12 mouse cellular contexts compared by ENCODE assay signal in the genomic region with DNA sequence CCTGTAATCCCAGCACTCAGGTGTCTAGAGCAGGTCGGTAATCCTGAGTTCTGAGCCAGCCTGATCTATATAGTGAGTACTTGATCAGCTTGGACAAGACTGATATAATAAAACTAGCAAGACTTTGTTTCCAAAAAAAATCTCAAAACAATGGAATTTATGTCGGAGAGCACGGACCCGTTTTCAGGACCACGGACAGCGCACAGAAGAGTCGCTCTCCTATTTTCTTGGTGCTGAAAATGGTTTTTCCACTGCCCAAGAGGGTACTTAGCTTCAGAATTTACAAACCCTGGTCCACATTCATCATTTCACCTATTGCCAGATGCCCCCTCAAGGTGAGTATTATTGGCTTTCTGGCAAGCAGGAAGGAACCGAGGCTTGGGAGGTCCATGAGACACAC. TPM values are rescaled to one million over a fixed set of nuclear protein-coding genes. Genes with fewer than 3 reads are reported as not detected.
A peak's percentile ranks its signal among the peaks of the same experiment; 100 is the strongest.
DNase-seq lines count a peak whose midpoint lies in the region; ATAC-seq and TF ChIP-seq lines count a peak whose summit lies in the region.
"Had no signal": no experiment of that assay in that cellular context is flagged by ENCODE, and none has a peak within 500 bp of the region (broad histone marks: within the 10 kb centered on the region; RNA-seq: fewer than 3 reads in every experiment).

No protein-coding gene starts in this region.

- DNase-seq in forebrain, embryonic 11.5 days (ENCODE audit: low spot score), result peak; percentile 74
- peak; percentile 34 for DNase-seq in liver, postnatal 0 days
- DNase-seq in liver, embryonic 11.5 days (ENCODE audit: low spot score), result no peak
- peak; percentile 44 for DNase-seq in c-Kit-positive CD71-negative TER-119-negative erythroid progenitor cells, embryonic 14.5 days (ENCODE audit: low read depth)
- no peak for DNase-seq in midbrain, postnatal 0 days (ENCODE audit: low spot score)
- no peak for DNase-seq in left cerebral cortex, postnatal 25 days (ENCODE audit: low spot score in 2 of 2)
- no peak for DNase-seq in layer of hippocampus, adult 9-10 months (ENCODE audit: low spot score)
- DNase-seq: cerebellum, postnatal 14 days had no signal

- intact Hi-C loops in left cerebral cortex, postnatal 25 days (cut with DNase I), result no loop called here

- 2% methylated on average over 8 of the region's 8 CpGs for WGBS in forebrain, embryonic 11.5 days
- WGBS in forebrain, embryonic 15.5 days, result 8% methylated on average over 8 of the region's 8 CpGs
- WGBS in liver, postnatal 0 days (ENCODE audit: insufficient replicate concordance), result 3% methylated on average over 8 of the region's 8 CpGs
- WGBS in liver, embryonic 11.5 days, result 3% methylated on average over 8 of the region's 8 CpGs
- 10% methylated on average over 8 of the region's 8 CpGs for WGBS in midbrain, postnatal 0 days

- H3K4me3 ChIP-seq in forebrain, embryonic 11.5 days (ENCODE audit: low read depth, low read length), result no peak overlapping the region
- no peak overlapping the region for H3K4me3 ChIP-seq in forebrain, embryonic 15.5 days
- H3K4me3 ChIP-seq in liver, postnatal 0 days (ENCODE audit: low read depth, low read length), result no peak overlapping the region
- no peak overlapping the region for H3K4me3 ChIP-seq in liver, embryonic 11.5 days (ENCODE audit: low read depth, low read length)
- no peak overlapping the region for H3K4me3 ChIP-seq in midbrain, postnatal 0 days (ENCODE audit: low read depth, low read length)

- no peak overlapping the region for H3K9ac ChIP-seq in forebrain, embryonic 11.5 days (ENCODE audit: low read length)
- H3K9ac ChIP-seq in forebrain, embryonic 15.5 days (replicated peaks), result no peak overlapping the region
- H3K9ac ChIP-seq in liver, postnatal 0 days (replicated peaks), result no peak overlapping the region
- H3K9ac ChIP-seq in liver, embryonic 11.5 days (ENCODE audit: low read depth, low read length), result no peak overlapping the region
- H3K9ac ChIP-seq in midbrain, postnatal 0 days (replicated peaks; ENCODE audit: low read length, poor library complexity, severe bottlenecking), result no peak overlapping the region
- H3K9ac ChIP-seq: heart, embryonic 13.5 days; limb, embryonic 13.5 days had no signal

- H3K27me3 ChIP-seq in forebrain, embryonic 11.5 days (ENCODE audit: control insufficient read depth, insufficient read depth, low read length), result peaks cover 16% of the 10 kb centered on the region
- peaks cover 5% of the 10 kb centered on the region; the same call in 1 of the 2 replicates for H3K27me3 ChIP-seq in forebrain, embryonic 15.5 days
- peaks cover 48% of the 10 kb centered on the region for H3K27me3 ChIP-seq in liver, postnatal 0 days (ENCODE audit: insufficient read depth, low read length)
- H3K27me3 ChIP-seq in liver, embryonic 11.5 days (replicated peaks; ENCODE audit: control insufficient read depth, insufficient read depth, low read length), result peaks cover 56% of the 10 kb centered on the region
- H3K27me3 ChIP-seq in midbrain, postnatal 0 days (ENCODE audit: insufficient read depth, low read length), result no peaks in the 10 kb centered on the region

- no peak for TF ChIP-seq EP300 in liver, postnatal 0 days (IDR thresholded peaks at IDR 0.05; ENCODE audit: low read depth)

- no peaks in the 10 kb centered on the region for H3K36me3 ChIP-seq in forebrain, embryonic 11.5 days (ENCODE audit: control insufficient read depth, insufficient read depth, low read length)
- H3K36me3 ChIP-seq in forebrain, embryonic 15.5 days, result no peaks in the 10 kb centered on the region
- H3K36me3 ChIP-seq in liver, postnatal 0 days (replicated peaks; ENCODE audit: insufficient read depth, low read length), result no peaks in the 10 kb centered on the region
- H3K36me3 ChIP-seq in liver, embryonic 11.5 days (ENCODE audit: control insufficient read depth, insufficient read depth, low read length), result no peaks in the 10 kb centered on the region
- no peaks in the 10 kb centered on the region for H3K36me3 ChIP-seq in midbrain, postnatal 0 days (ENCODE audit: insufficient read depth, low read length)
- H3K36me3 ChIP-seq: heart, embryonic 13.5 days; limb, embryonic 13.5 days had no signal

- TF ChIP-seq CTCF in liver, postnatal 0 days (IDR thresholded peaks at IDR 0.05; ENCODE audit: low read depth), result no peak
- no peak for TF ChIP-seq CTCF in midbrain, postnatal 0 days (IDR thresholded peaks at IDR 0.05)

- H3K9me3 ChIP-seq in forebrain, embryonic 11.5 days (ENCODE audit: control insufficient read depth, low read length), result no peaks in the 10 kb centered on the region
- H3K9me3 ChIP-seq in forebrain, embryonic 15.5 days, result no peaks in the 10 kb centered on the region
- H3K9me3 ChIP-seq in liver, postnatal 0 days (ENCODE audit: low read length), result no peaks in the 10 kb centered on the region
- no peaks in the 10 kb centered on the region for H3K9me3 ChIP-seq in liver, embryonic 11.5 days (ENCODE audit: control insufficient read depth, low read length)
- H3K9me3 ChIP-seq in midbrain, postnatal 0 days (ENCODE audit: low read length), result no peaks in the 10 kb centered on the region
- H3K9me3 ChIP-seq: heart, embryonic 13.5 days; limb, embryonic 13.5 days had no signal

- 0 out of 2 replicates have a peak, but pooled peaks cover 2% of the 10 kb centered on the region for H3K4me1 ChIP-seq in forebrain, embryonic 11.5 days (replicated peaks; ENCODE audit: control insufficient read depth, insufficient read depth, low read length)
- H3K4me1 ChIP-seq in forebrain, embryonic 15.5 days, result peaks cover 71% of the 10 kb centered on the region
- H3K4me1 ChIP-seq in liver, postnatal 0 days (ENCODE audit: insufficient read depth), result peaks cover 7% of the 10 kb centered on the region
- no peaks in the 10 kb centered on the region; the same call in 1 of the 2 replicates for H3K4me1 ChIP-seq in liver, embryonic 11.5 days (replicated peaks; ENCODE audit: control insufficient read depth, insufficient read depth, low read length)
- peaks cover 28% of the 10 kb centered on the region for H3K4me1 ChIP-seq in midbrain, postnatal 0 days (ENCODE audit: insufficient read depth, low read length)

- H3K4me2 ChIP-seq in forebrain, embryonic 11.5 days (ENCODE audit: low read depth, low read length, severe bottlenecking), result no peak overlapping the region
- no peak overlapping the region for H3K4me2 ChIP-seq in forebrain, embryonic 15.5 days (replicated peaks)
- H3K4me2 ChIP-seq in liver, postnatal 0 days (ENCODE audit: low read depth, low read length), result no peak overlapping the region
- no peak overlapping the region for H3K4me2 ChIP-seq in liver, embryonic 11.5 days
- H3K4me2 ChIP-seq in midbrain, postnatal 0 days (ENCODE audit: low read depth, low read length, poor library complexity, severe bottlenecking), result peak overlapping the region; percentile 73; the same call in 1 of the 2 replicates

- no peak overlapping the region for H3K27ac ChIP-seq in forebrain, embryonic 11.5 days (ENCODE audit: low read depth, low read length)
- H3K27ac ChIP-seq in forebrain, embryonic 15.5 days (replicated peaks), result no peak overlapping the region
- H3K27ac ChIP-seq in liver, postnatal 0 days (ENCODE audit: low read depth), result no peak overlapping the region
- H3K27ac ChIP-seq in liver, embryonic 11.5 days (ENCODE audit: low read depth, low read length), result no peak overlapping the region
- H3K27ac ChIP-seq in midbrain, postnatal 0 days (ENCODE audit: low read depth, low read length), result no peak overlapping the region
- H3K27ac ChIP-seq: heart, embryonic 13.5 days; limb, embryonic 13.5 days had no signal

- ATAC-seq in forebrain, embryonic 11.5 days (replicated peaks; ENCODE audit: low FRiP score), result no peak
- no peak for ATAC-seq in forebrain, embryonic 15.5 days (replicated peaks)
- no peak for ATAC-seq in liver, postnatal 0 days
- ATAC-seq in liver, embryonic 11.5 days (replicated peaks; ENCODE audit: low FRiP score), result no peak
- ATAC-seq in midbrain, postnatal 0 days (ENCODE audit: low FRiP score), result no peak

RNA-seq across cellular contexts. Expression of gene Gprin1, which starts 1.0 kb away (rescaled TPM):
- polyA plus RNA-seq in forebrain, embryonic 11.5 days (2014; fragmentation: Nextera tagmentation; extraction: Ambion mirVana), result 8.2 and 13.5 TPM in 2 replicates
- 15.6 and 22.5 TPM in 2 replicates for polyA plus RNA-seq in forebrain, embryonic 15.5 days (2015; fragmentation: Nextera tagmentation; extraction: Ambion mirVana)
- not detected in 2 replicates for polyA plus RNA-seq in liver, postnatal 0 days (2015; fragmentation: Nextera tagmentation; extraction: Ambion mirVana)
- 0.29 and 0.30 TPM in 2 replicates for polyA plus RNA-seq in liver, embryonic 11.5 days (2014; fragmentation: Nextera tagmentation; extraction: Ambion mirVana)
- total RNA-seq in midbrain, postnatal 0 days (2014; rRNA removed), result 167 and 170 TPM in 2 replicates
- polyA plus RNA-seq in midbrain, postnatal 0 days (2015; fragmentation: Nextera tagmentation; extraction: Ambion mirVana), result 21.7 and 23.0 TPM in 2 replicates
- total RNA-seq in left cerebral cortex, postnatal 25 days (2021), result 100 to 1,000 TPM; 120 to 145 TPM
- polyA plus RNA-seq: heart, embryonic 13.5 days had no signal

RNA-seq across cellular contexts. Expression of gene Sncb, which starts 15.7 kb away (rescaled TPM):
- polyA plus RNA-seq in forebrain, embryonic 11.5 days (2014; fragmentation: Nextera tagmentation; extraction: Ambion mirVana), result 1.3 and 2.6 TPM in 2 replicates
- 23.3 and 25.0 TPM in 2 replicates for polyA plus RNA-seq in forebrain, embryonic 15.5 days (2015; fragmentation: Nextera tagmentation; extraction: Ambion mirVana)
- not detected in 2 replicates for polyA plus RNA-seq in liver, postnatal 0 days (2015; fragmentation: Nextera tagmentation; extraction: Ambion mirVana)
- polyA plus RNA-seq in liver, embryonic 11.5 days (2014; fragmentation: Nextera tagmentation; extraction: Ambion mirVana), result not detected in 2 replicates
- 84.6 and 90.6 TPM in 2 replicates for total RNA-seq in midbrain, postnatal 0 days (2014; rRNA removed)
- polyA plus RNA-seq in midbrain, postnatal 0 days (2015; fragmentation: Nextera tagmentation; extraction: Ambion mirVana), result 213 and 233 TPM in 2 replicates
- 100 to 1,000 TPM; 785 to 906 TPM for total RNA-seq in left cerebral cortex, postnatal 25 days (2021)
- total RNA-seq: ES-E14 had no signal
- polyA plus RNA-seq: heart, embryonic 13.5 days; limb, embryonic 13.5 days had no signal

RNA-seq across cellular contexts. Expression of gene Eif4e1b, which starts 33.1 kb away (rescaled TPM):
- not detected in 2 replicates for polyA plus RNA-seq in forebrain, embryonic 11.5 days (2014; fragmentation: Nextera tagmentation; extraction: Ambion mirVana)
- polyA plus RNA-seq in forebrain, embryonic 15.5 days (2015; fragmentation: Nextera tagmentation; extraction: Ambion mirVana), result not detected in 2 replicates
- polyA plus RNA-seq in liver, postnatal 0 days (2015; fragmentation: Nextera tagmentation; extraction: Ambion mirVana), result not detected in 2 replicates
- polyA plus RNA-seq in liver, embryonic 11.5 days (2014; fragmentation: Nextera tagmentation; extraction: Ambion mirVana), result not detected in 2 replicates
- total RNA-seq in midbrain, postnatal 0 days (2014; rRNA removed), result not detected in 2 replicates
- not detected in 2 replicates for polyA plus RNA-seq in midbrain, postnatal 0 days (2015; fragmentation: Nextera tagmentation; extraction: Ambion mirVana)
- total RNA-seq in left cerebral cortex, postnatal 25 days (2021), result not detected
- polyA plus RNA-seq: heart, embryonic 13.5 days; limb, embryonic 13.5 days had no signal

RNA-seq across cellular contexts. Expression of gene Tspan17, which starts 38.5 kb away (rescaled TPM):
- polyA plus RNA-seq in forebrain, embryonic 11.5 days (2014; fragmentation: Nextera tagmentation; extraction: Ambion mirVana), result 6.9 and 8.1 TPM in 2 replicates
- 20.5 and 22.9 TPM in 2 replicates for polyA plus RNA-seq in forebrain, embryonic 15.5 days (2015; fragmentation: Nextera tagmentation; extraction: Ambion mirVana)
- polyA plus RNA-seq in liver, postnatal 0 days (2015; fragmentation: Nextera tagmentation; extraction: Ambion mirVana), result 2.1 and 2.2 TPM in 2 replicates
- 2.3 and 2.6 TPM in 2 replicates for polyA plus RNA-seq in liver, embryonic 11.5 days (2014; fragmentation: Nextera tagmentation; extraction: Ambion mirVana)
- 43.4 and 58.1 TPM in 2 replicates for total RNA-seq in midbrain, postnatal 0 days (2014; rRNA removed)
- 100 and 115 TPM in 2 replicates for polyA plus RNA-seq in midbrain, postnatal 0 days (2015; fragmentation: Nextera tagmentation; extraction: Ambion mirVana)
- total RNA-seq in left cerebral cortex, postnatal 25 days (2021), result 10 to 100 TPM; 69.3 to 79.1 TPM

RNA-seq across cellular contexts. Expression of gene Cdhr2, which starts 49.4 kb away (rescaled TPM):
- polyA plus RNA-seq in forebrain, embryonic 11.5 days (2014; fragmentation: Nextera tagmentation; extraction: Ambion mirVana), result not detected in 2 replicates
- 0.05 and 0.29 TPM in 2 replicates for polyA plus RNA-seq in forebrain, embryonic 15.5 days (2015; fragmentation: Nextera tagmentation; extraction: Ambion mirVana)
- 7.0 TPM in 2 replicates for polyA plus RNA-seq in liver, postnatal 0 days (2015; fragmentation: Nextera tagmentation; extraction: Ambion mirVana)
- 7.4 and 8.3 TPM in 2 replicates for polyA plus RNA-seq in liver, embryonic 11.5 days (2014; fragmentation: Nextera tagmentation; extraction: Ambion mirVana)
- total RNA-seq in midbrain, postnatal 0 days (2014; rRNA removed), result 0.33 and 0.52 TPM in 2 replicates
- 0.65 and 0.84 TPM in 2 replicates for polyA plus RNA-seq in midbrain, postnatal 0 days (2015; fragmentation: Nextera tagmentation; extraction: Ambion mirVana)
- total RNA-seq in left cerebral cortex, postnatal 25 days (2021), result under 1 TPM; 0.14 to 0.23 TPM
- polyA plus RNA-seq: heart, embryonic 13.5 days had no signal

Comparison
In these comparisons a context has a peak if more than half of its experiments do, and no peak if none do; other contexts are left out.
1. DNase-seq: peak in forebrain, embryonic 11.5 days (single experiment), liver, postnatal 0 days (single experiment) and c-Kit-positive CD71-negative TER-119-negative erythroid progenitor cells, embryonic 14.5 days (single experiment); none in liver, embryonic 11.5 days (single experiment), midbrain, postnatal 0 days (single experiment), left cerebral cortex, postnatal 25 days (0 of 2) and layer of hippocampus, adult 9-10 months (single experiment).